Mouse (Mus musculus) cerebellum, adult 11-12 months (tissue): ENCODE measurements at regions not wholly inside any gene's neighbourhood (a gene's known extent, or its start where the extent isn't known, plus 50 kb on each side); places are given as distances from the start of the nearest gene placed in this dataset.
"Not testable (repeated sequence)": the region's sequence is repeated elsewhere in the genome, so short reads cannot be mapped to it uniquely, and the experiment has no call there.

ENCODE experiments used
- DNase-seq: peaks from one replicate; pipeline ENCODE4 v3.0.0; 2022

DNA sequence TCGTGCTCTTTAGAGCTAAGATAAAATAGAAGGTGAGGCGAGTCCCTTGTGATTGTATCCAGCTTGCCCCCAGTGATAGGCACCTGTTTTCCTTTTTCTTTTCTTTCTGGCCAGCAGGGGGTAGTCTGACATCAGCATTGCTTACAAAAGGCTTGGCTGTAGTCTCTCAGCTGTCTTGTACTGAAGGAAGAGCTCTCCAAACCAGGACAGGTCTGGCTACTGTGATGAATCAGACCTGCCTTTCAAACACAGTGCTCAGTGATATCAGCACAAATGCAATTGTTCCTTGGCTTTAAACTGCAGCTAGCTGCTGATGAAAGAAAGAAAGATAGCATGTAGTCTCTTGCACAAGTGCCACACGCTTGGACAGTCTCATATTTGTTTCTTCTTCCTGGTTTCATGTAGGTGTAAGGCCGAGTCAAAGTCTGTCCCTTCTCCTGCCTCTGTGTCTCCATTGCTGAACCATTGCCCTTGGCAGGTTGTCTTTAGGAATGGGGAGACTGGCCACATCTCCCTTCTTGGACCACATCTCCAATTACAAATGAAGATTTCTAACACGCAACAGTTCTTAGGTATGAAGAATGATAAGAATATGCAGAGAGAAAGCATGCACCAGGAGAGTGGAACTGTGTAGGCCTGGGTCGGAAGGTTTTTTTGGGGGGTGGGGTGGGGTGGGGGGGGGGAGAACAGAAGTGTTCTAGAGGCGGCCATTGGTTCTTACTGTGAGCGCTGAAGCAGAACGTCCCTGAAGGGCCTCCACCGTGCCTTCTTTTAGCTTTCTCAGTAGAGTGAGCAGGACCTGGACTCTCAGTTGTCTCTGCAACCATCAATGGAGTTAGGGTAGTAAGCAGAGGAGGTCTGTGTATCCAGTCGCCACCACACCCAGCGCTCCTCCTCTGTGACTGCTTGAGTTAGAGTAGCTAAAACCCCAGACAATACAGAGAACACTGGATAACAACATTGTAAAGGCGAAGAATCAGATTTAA, 200.9 kb downstream of the Faxc start:
- no peak for DNase-seq

DNA sequence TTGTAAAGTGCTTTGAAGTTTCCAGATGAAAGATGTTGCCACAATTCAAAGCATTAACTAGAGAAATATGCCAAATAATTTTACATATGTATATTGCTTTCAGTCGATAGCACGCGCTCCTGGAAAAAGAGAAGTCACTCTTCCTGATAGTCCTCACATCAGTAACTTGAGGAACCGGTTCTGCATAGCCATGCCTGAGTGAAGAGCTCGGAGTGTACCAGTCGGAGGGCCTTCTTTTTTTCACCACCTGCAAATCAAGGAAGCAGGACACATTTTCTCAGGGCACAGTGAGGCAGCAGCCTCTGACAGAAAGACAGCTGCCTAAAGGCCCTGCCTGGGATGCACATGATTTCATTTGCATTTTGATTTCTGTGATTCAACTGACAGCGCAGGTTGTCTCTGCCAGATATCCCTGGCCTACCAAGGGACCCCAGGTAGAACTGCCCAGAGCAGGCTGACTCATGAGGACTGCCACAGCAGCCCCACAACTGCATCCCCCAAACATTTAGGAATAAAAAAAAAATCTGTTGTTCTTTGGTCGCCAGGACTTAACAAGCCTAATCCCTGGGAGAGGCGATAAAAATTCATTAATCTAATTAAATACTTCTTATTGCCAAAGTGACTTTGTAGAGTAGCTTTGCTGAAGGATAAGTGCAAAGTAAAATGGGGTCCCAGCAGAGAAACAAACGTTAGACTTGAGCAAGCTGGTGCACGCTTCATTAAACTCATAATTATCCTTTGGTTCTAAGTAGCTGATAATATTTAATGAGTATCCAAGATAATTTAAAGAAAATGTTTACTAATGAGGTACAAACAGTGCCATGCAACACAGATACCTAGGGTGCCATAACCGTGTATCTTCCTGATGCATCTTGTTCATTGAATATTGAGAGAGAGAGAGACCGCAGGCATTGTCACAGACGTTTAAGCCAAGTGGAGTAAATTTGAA, 202.7 kb downstream of the Faxc start:
- no peak for DNase-seq

GRCm38 (mm10) chr4:22140122-22140521, 209.0 kb downstream of the Faxc start:
- DNase-seq: no peak

DNA sequence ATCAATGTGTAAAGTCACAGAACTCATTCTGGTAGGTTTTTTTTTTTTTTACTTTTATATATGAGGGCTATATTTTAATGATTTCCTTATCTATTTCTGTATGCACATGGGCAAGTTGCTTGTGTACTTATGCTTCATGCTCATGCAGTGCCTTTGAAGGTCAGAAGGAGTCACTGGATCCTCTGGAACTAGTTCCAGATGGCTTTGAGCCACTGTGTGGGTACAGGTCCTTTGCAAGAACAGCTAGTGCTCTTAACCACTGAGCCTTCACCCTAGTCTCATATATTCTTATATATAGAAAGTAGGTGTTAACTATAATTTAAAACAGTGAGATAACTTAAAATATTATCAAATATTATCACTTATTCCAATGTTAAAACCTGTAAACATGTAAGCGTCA, 212.4 kb downstream of the Faxc start:
- DNase-seq: no peak

DNA sequence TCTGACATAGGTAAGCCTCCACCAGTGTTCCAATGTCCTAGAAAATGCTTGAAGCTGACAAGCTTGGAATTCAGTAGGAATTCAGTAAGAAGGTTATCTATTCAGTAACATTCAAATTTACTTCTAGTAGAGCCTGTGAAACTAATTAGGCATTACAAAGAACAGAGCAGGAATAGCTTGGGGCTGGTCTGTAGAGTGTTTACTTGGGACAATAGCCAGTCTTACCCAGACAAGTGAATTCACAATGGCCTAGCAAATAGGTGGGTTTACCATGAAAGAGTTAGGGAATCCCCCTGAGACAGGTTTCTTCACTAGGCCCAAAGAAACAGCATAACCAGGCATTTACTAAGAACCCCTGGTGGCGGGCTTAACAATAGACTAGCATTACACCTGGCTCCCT, 212.5 kb upstream of the Fbxl4 start:
- not testable (repeated sequence) for DNase-seq

DNA sequence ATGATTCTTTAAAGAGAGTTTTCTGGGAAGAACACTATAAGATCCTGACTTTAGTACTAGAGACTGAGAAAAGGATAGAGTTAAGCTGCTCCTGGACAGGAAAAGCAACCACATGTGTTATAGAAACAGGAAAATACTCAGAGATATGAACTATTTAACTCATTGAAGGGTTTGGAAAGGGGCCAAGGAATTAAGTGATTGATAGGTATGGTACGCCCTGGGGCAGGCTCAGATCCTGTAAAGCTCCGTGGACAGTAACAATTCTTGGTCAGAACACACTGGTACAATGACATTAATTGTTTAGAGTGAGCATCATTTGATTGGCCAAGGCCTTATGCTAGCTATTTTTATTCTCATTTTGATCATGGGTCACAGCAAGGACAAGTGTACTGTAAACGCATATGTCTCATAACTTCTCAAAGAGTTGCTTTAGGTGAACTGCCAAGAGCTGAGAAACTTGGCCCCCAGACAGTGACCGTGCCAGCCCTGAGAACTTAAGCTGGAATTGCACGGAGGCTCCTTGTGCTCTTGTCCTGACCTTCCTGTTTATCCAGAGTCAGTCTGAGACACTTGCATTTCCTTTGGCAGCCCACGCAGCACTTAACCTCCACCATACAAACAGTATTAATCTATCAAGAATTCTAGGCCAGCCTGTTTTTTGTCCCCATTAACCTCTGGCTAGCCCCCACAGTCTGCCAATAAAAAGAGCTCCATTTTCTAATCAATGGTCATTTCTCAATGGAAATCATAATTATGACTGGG, 210.5 kb upstream of the Fbxl4 start:
- no peak for DNase-seq

DNA sequence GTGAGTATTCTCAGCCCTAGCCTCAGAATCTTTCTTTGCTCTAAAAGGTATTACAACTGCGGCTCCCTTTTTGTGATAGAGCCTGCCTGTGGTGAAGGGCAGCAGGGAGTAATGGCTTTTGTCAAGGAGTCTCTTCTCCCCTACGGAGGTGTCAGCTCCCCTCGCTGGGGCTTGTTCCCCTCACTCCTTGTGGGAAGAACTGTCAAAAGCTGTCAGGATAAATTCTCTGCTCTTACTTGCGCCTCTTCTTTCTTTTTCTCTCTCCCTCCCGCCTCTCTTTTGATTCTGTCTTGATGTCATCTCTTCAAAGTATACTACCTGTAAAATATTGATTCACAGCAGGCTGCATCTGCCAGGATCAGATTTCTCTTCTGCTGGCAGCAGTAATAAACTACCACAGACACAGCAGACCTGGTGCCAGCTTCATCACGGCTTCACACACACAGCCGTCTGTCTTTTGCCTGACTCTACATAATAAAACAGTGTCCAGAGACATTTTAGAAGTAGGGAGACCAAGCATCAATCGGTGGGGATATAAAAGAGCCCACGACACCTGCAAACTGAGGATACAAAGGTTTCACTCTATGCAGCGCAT, 205.3 kb upstream of the Fbxl4 start:
- DNase-seq: no peak

DNA sequence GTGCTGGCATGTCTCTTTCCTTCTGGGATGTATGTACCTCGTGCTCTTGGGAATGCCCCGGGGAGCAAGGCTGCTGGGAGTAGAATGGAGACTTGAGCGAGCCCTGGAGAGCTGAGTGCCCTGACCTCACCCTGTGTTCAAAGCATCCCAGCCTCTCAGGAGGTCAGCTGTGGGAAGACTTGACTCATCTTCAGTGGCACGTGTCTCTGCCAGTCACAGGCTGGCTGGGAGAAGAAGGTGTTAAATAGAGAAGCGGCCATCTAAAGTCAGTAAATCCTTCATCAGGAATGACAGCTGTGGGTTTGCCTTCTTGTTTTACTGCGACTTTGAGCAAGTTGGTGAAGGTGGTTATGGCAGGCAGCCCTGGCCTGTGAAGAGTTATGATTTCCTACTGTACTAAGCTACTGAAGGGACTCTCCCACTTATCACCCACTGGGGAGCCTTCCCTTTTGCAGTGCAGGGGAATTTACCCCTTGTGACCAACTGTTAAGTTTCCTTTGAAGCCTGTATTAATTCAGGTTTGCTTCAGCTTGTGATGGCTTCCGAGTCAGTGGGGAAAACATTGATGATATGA, 204.3 kb upstream of the Fbxl4 start:
- DNase-seq: no peak

- DNase-seq: no peak
These were observed 203.7 kb upstream of the Fbxl4 start for GRCm38 (mm10) chr4:22153620-22154019.

- DNase-seq: no peak
These were observed 170.9 kb upstream of the Fbxl4 start for GRCm38 (mm10) chr4:22186422-22186821.

DNA sequence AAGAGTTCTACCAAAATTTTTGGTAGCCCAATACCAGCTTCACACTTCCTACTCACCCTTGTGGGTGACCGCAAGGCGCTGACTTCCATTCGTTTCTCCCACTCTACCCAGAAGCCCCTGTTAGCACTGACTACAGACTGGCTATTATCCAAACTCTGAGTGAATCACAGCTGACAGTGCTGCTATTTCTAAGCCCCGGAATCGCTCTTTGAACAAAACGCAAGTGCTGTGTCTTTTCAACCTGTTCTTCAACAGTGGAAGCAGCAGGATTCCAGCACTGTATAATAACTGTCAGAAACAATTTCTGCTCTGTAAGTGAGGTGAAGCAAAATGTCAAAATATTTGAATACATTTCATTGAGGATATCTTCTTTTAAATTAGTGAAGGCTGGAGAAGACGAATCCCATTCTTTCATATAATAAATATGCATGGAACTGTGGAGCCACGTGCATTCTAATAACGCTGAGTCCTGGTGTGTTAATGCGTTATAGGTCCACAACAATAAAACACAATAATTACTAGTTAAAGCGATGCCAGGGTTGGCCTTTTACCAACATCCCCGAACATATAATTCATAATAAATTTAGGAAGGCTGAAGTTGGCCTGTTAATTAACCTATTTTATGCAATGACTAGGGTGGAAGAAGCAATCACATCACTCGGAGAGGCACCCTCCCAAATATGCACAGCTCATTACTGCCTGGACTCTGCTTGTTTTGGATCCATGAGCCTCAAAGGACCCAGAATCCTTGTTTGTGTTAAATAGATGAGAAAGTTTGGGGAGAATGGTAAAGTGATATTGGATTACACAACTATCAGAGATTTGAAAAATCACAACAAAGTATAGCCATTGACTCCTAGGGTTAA, 169.0 kb upstream of the Fbxl4 start:
- no peak for DNase-seq

- DNase-seq: no peak
These were observed 160.8 kb upstream of the Fbxl4 start for GRCm38 (mm10) chr4:22196501-22196900.

DNA sequence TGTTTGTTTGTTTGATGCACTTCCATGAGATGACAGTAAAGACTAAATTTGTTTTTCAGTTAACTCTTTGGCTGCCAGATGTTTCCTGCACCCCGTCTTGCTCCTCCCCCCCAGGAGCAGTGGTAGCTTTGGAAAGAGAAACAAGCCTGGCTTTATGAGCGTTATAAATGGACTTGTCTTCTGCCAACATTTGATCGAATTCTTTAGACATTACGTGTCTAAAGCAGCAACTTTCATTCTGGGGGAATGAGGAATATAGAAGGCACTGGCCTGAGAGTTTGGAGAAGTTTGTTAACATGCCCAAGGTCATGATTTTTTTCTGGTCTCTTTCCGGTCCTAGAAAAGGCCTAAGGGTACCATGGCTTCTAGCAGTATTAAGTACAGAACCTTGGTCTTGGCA, 148.8 kb upstream of the Fbxl4 start:
- no peak for DNase-seq

- no peak for DNase-seq
These were observed 119.7 kb upstream of the Fbxl4 start for GRCm38 (mm10) chr4:22237640-22238039.

GRCm38 (mm10) chr4:22250276-22250675, 107.1 kb upstream of the Fbxl4 start:
- not testable (repeated sequence) for DNase-seq

- no peak for DNase-seq
These were observed 93.4 kb upstream of the Fbxl4 start for GRCm38 (mm10) chr4:22263903-22264302.

DNA sequence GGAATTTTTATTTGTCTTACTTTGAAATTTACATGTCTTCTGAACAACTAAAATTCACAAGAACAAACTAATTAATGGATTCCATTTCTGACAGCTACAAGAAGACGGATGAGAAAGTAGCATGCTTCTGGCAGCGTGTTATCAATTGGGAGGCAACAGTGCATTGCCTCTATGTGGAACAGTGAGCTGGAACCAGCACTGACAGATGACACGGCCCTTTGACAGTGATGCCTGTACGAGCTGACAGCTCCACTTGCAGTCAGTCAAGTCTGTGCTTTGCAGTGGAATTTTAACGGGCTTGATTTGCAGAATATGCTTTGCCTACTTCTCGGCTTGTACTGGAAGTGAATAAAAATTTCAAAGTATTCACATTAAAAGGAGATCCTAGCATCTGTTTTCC, 88.3 kb upstream of the Fbxl4 start:
- no peak for DNase-seq

DNA sequence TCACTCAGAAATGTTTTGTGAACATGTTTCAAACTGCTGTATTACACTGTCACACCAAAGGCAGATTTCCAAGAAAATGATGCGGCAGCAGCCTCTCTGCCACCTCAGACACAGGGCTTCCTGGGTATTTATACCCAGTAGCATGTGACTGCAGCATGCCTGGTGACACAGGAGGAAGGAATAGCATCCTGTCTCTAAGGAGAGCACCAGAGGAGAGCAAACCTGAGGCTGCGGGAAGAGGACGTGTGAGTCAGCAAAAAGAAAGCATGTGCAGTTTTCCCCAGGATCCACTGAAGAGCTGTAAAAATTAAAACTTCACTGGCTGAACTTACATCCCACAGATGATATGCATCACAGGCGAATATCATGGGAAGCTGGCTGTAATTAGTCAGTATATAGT, 83.2 kb upstream of the Fbxl4 start:
- DNase-seq: no peak

GRCm38 (mm10) chr4:22282536-22283323, 74.6 kb upstream of the Fbxl4 start:
- DNase-seq: no peak

DNA sequence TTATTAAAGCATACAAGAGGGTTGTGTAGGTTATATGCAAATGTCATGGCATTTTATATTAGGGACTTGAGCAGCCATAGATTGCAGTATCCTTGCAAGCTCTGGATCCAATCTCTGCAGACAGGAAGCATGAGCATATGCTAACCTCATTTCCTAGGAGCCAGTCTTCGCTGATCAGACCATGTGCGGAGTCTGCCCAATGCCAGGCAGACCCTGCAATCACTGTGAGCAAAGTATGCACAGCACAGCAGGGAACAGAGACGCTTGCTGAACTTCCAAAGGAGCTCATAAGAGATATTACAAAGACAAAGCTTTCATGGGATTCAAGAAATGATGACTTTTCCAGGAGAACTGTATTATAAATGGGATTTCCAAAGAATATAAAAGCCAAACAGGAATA, 65.2 kb upstream of the Fbxl4 start:
- no peak for DNase-seq
